Mouse (Mus musculus): ENCODE measurements around the gene Rpl38. TPM values are rescaled to one million over a fixed set of nuclear protein-coding genes. Genes with fewer than 3 reads are reported as not detected.
"Not testable (repeated sequence)": the region's sequence is repeated elsewhere in the genome, so short reads cannot be mapped to it uniquely, and the experiment has no call there.

Gene Rpl38
- polyA plus RNA-seq, 1 experiment from 2014 or later = 1,061 TPM

- H3K36me3 ChIP-seq (ENCODE audit: control insufficient read depth, insufficient read depth, low read length) = peaks cover 41% of the 10 kb centered on the region
- 71% methylated on average over 9 of the region's 9 CpGs for WGBS
- no peak overlapping the region for H3K4me3 ChIP-seq (ENCODE audit: low read length)
- H3K27me3 ChIP-seq (ENCODE audit: control insufficient read depth, insufficient read depth, low read length) = no peaks in the 10 kb centered on the region
- H3K9ac ChIP-seq (ENCODE audit: low read depth, low read length) = no peak overlapping the region
- ATAC-seq (ENCODE audit: low FRiP score, low TSS enrichment) = no peak
- H3K27ac ChIP-seq (ENCODE audit: low read depth, low read length) = no peak overlapping the region
- peaks cover 25% of the 10 kb centered on the region; the same call in 1 of the 2 replicates for H3K4me1 ChIP-seq (ENCODE audit: control insufficient read depth, insufficient read depth, low read length)
- no peaks in the 10 kb centered on the region for H3K9me3 ChIP-seq (ENCODE audit: control insufficient read depth, low read length)
- H3K4me2 ChIP-seq (replicated peaks; ENCODE audit: low read depth, low read length) = no peak overlapping the region
These were observed 4.7 kb downstream of the Rpl38 start for GRCm38 (mm10) chr11:114672794-114673718.

GRCm38 (mm10) chr11:114673719-114674050 is 5.4 kb downstream of the Rpl38 start:
- Histone ChIP-seq H3K27me3 (ENCODE audit: control insufficient read depth, insufficient read depth, low read length) (no peaks in the 10 kb centered on the region), H3K4me1 (ENCODE audit: control insufficient read depth, insufficient read depth, low read length) (peaks cover 25% of the 10 kb centered on the region; the same call in 1 of the 2 replicates), H3K9me3 (ENCODE audit: control insufficient read depth, low read length) (no peaks in the 10 kb centered on the region), H3K4me3 (ENCODE audit: low read length) (no peak overlapping the region), H3K36me3 (ENCODE audit: control insufficient read depth, insufficient read depth, low read length) (peaks cover 41% of the 10 kb centered on the region), H3K4me2 (replicated peaks; ENCODE audit: low read depth, low read length) (no peak overlapping the region), H3K9ac (ENCODE audit: low read depth, low read length) (no peak overlapping the region), H3K27ac (ENCODE audit: low read depth, low read length) (no peak overlapping the region)
- ATAC-seq (ENCODE audit: low FRiP score, low TSS enrichment) = no peak
- WGBS = 68% methylated on average over 2 of the region's 2 CpGs

GRCm38 (mm10) chr11:114674180-114674579 is 5.9 kb downstream of the Rpl38 start:
- Histone ChIP-seq H3K36me3 (ENCODE audit: control insufficient read depth, insufficient read depth, low read length) (peaks cover 41% of the 10 kb centered on the region), H3K4me3 (ENCODE audit: low read length) (no peak overlapping the region), H3K4me1 (ENCODE audit: control insufficient read depth, insufficient read depth, low read length) (peaks cover 25% of the 10 kb centered on the region; the same call in 1 of the 2 replicates), H3K9ac (ENCODE audit: low read depth, low read length) (no peak overlapping the region), H3K27me3 (ENCODE audit: control insufficient read depth, insufficient read depth, low read length) (no peaks in the 10 kb centered on the region), H3K4me2 (replicated peaks; ENCODE audit: low read depth, low read length) (no peak overlapping the region), H3K9me3 (ENCODE audit: control insufficient read depth, low read length) (no peaks in the 10 kb centered on the region), H3K27ac (ENCODE audit: low read depth, low read length) (0 out of 2 replicates have a peak overlapping the region, but pooled peaks have one; percentile 5)
- ATAC-seq (ENCODE audit: low FRiP score, low TSS enrichment) = no peak
- 55% methylated on average over 8 of the region's 8 CpGs for WGBS

GRCm38 (mm10) chr11:114674796-114675195 is 6.5 kb downstream of the Rpl38 start:
- H3K4me1 ChIP-seq (ENCODE audit: control insufficient read depth, insufficient read depth, low read length) = peaks cover 23% of the 10 kb centered on the region; the same call in 1 of the 2 replicates
- H3K9ac ChIP-seq (ENCODE audit: low read depth, low read length); H3K9me3 ChIP-seq (ENCODE audit: control insufficient read depth, low read length); ATAC-seq (ENCODE audit: low FRiP score, low TSS enrichment); H3K27me3 ChIP-seq (ENCODE audit: control insufficient read depth, insufficient read depth, low read length); H3K27ac ChIP-seq (ENCODE audit: low read depth, low read length): not testable (repeated sequence)
- H3K4me3 ChIP-seq (ENCODE audit: low read length) = peak overlapping the region; percentile 52; the same call in 1 of the 2 replicates
- peaks cover 41% of the 10 kb centered on the region for H3K36me3 ChIP-seq (ENCODE audit: control insufficient read depth, insufficient read depth, low read length)
- 93% methylated on average over 2 of the region's 3 CpGs for WGBS
- peak overlapping the region; percentile 93 for H3K4me2 ChIP-seq (replicated peaks; ENCODE audit: low read depth, low read length)

GRCm38 (mm10) chr11:114675341-114675825 is 7.1 kb downstream of the Rpl38 start, which contains the start of gene Ttyh2:
TSS of gene Ttyh2 (plus strand) at chr11:114675431.
- Histone ChIP-seq H3K27ac (ENCODE audit: low read depth, low read length) (0 out of 2 replicates have a peak within 1 kb of the TSS, but pooled peaks have one; percentile 5), H3K9me3 (ENCODE audit: control insufficient read depth, low read length) (no peaks in the 10 kb centered on the region), H3K9ac (ENCODE audit: low read depth, low read length) (peak within 1 kb of the TSS; percentile 65), H3K36me3 (ENCODE audit: control insufficient read depth, insufficient read depth, low read length) (peaks cover 38% of the 10 kb centered on the region), H3K4me1 (ENCODE audit: control insufficient read depth, insufficient read depth, low read length) (peaks cover 22% of the 10 kb centered on the region), H3K4me3 (ENCODE audit: low read length) (peak within 1 kb of the TSS; percentile 52), H3K4me2 (replicated peaks; ENCODE audit: low read depth, low read length) (peak within 1 kb of the TSS; percentile 93), H3K27me3 (ENCODE audit: control insufficient read depth, insufficient read depth, low read length) (no peaks in the 10 kb centered on the region)
- 0% methylated on average over 38 of the region's 40 CpGs for WGBS
- peak; percentile 90 for ATAC-seq (ENCODE audit: low FRiP score, low TSS enrichment)

GRCm38 (mm10) chr11:114675826-114676401 is 7.6 kb downstream of the Rpl38 start:
- peak; percentile 8; the same call in 1 of the 2 replicates for ATAC-seq (ENCODE audit: low FRiP score, low TSS enrichment)
- Histone ChIP-seq H3K4me2 (replicated peaks; ENCODE audit: low read depth, low read length) (peak overlapping the region; percentile 93), H3K27me3 (ENCODE audit: control insufficient read depth, insufficient read depth, low read length) (no peaks in the 10 kb centered on the region), H3K4me1 (ENCODE audit: control insufficient read depth, insufficient read depth, low read length) (peaks cover 27% of the 10 kb centered on the region), H3K9ac (ENCODE audit: low read depth, low read length) (peak overlapping the region; percentile 65), H3K27ac (ENCODE audit: low read depth, low read length) (no peak overlapping the region), H3K9me3 (ENCODE audit: control insufficient read depth, low read length) (no peaks in the 10 kb centered on the region), H3K4me3 (ENCODE audit: low read length) (peak overlapping the region; percentile 52), H3K36me3 (ENCODE audit: control insufficient read depth, insufficient read depth, low read length) (peaks cover 33% of the 10 kb centered on the region)
- 3% methylated on average over 27 of the region's 27 CpGs for WGBS

- H3K36me3 ChIP-seq (ENCODE audit: control insufficient read depth, insufficient read depth, low read length) = peaks cover 27% of the 10 kb centered on the region
- ATAC-seq (ENCODE audit: low FRiP score, low TSS enrichment) = no peak
- peak overlapping the region; percentile 52 for H3K4me3 ChIP-seq (ENCODE audit: low read length)
- H3K4me1 ChIP-seq (ENCODE audit: control insufficient read depth, insufficient read depth, low read length) = peaks cover 30% of the 10 kb centered on the region
- H3K27me3 ChIP-seq (ENCODE audit: control insufficient read depth, insufficient read depth, low read length) = no peaks in the 10 kb centered on the region
- H3K27ac ChIP-seq (ENCODE audit: low read depth, low read length) = no peak overlapping the region
- 11% methylated on average over 14 of the region's 14 CpGs for WGBS
- no peaks in the 10 kb centered on the region for H3K9me3 ChIP-seq (ENCODE audit: control insufficient read depth, low read length)
- peak overlapping the region; percentile 65 for H3K9ac ChIP-seq (ENCODE audit: low read depth, low read length)
- peak overlapping the region; percentile 93 for H3K4me2 ChIP-seq (replicated peaks; ENCODE audit: low read depth, low read length)
These were observed 8.1 kb downstream of the Rpl38 start for GRCm38 (mm10) chr11:114676431-114676830.

GRCm38 (mm10) chr11:114676896-114677530 is 8.7 kb downstream of the Rpl38 start:
- no peak overlapping the region for H3K27ac ChIP-seq (ENCODE audit: low read depth, low read length)
- H3K9ac ChIP-seq (ENCODE audit: low read depth, low read length) = peak overlapping the region; percentile 65; the same call in 1 of the 2 replicates
- H3K4me1 ChIP-seq (ENCODE audit: control insufficient read depth, insufficient read depth, low read length) = peaks cover 30% of the 10 kb centered on the region
- peak overlapping the region; percentile 52; the same call in 1 of the 2 replicates for H3K4me3 ChIP-seq (ENCODE audit: low read length)
- H3K36me3 ChIP-seq (ENCODE audit: control insufficient read depth, insufficient read depth, low read length) = peaks cover 22% of the 10 kb centered on the region
- 38% methylated on average over 9 of the region's 9 CpGs for WGBS
- H3K27me3 ChIP-seq (ENCODE audit: control insufficient read depth, insufficient read depth, low read length) = no peaks in the 10 kb centered on the region
- no peak for ATAC-seq (ENCODE audit: low FRiP score, low TSS enrichment)
- H3K9me3 ChIP-seq (ENCODE audit: control insufficient read depth, low read length) = no peaks in the 10 kb centered on the region
- H3K4me2 ChIP-seq (replicated peaks; ENCODE audit: low read depth, low read length) = peak overlapping the region; percentile 93

All from kidney, embryonic 14.5 days (tissue).